39 mouse cellular contexts compared by ENCODE assay signal in genomic region chr4:143611927-143612326, GRCm38 (mm10). TPM values are rescaled to one million over a fixed set of nuclear protein-coding genes. Genes with fewer than 3 reads are reported as not detected.
"Had no signal": no experiment of that assay in that cellular context is flagged by ENCODE, and none has a peak within 500 bp of the region (broad histone marks: within the 10 kb centered on the region; RNA-seq: fewer than 3 reads in every experiment).

No protein-coding gene starts in this region.

RNA-seq across cellular contexts. Expression of gene Gm13083, which starts 2.9 kb away (rescaled TPM):
- total RNA-seq: left cerebral cortex, adult 8-10 months; left cerebral cortex, postnatal 10 days; left cerebral cortex, postnatal 14 days; left cerebral cortex, postnatal 25 days; left cerebral cortex, postnatal 36 days; left cerebral cortex, postnatal 4 days; liver, adult 2 months; megakaryocyte progenitor cell, adult 5-6 weeks; megakaryocyte-erythroid progenitor cell, adult 5-6 weeks; midbrain, postnatal 0 days; monocyte, adult 5-6 weeks had no signal
- polyA plus RNA-seq: limb, embryonic 10.5 days; limb, embryonic 11.5 days; limb, embryonic 12.5 days; limb, embryonic 13.5 days; limb, embryonic 14.5 days; limb, embryonic 15.5 days; liver, adult 2 months; liver, embryonic 11.5 days; liver, embryonic 12.5 days; liver, embryonic 13.5 days; liver, embryonic 14.5 days; liver, embryonic 15.5 days; liver, embryonic 16.5 days; liver, postnatal 0 days; lung, adult 2 months; lung, embryonic 14.5 days; lung, embryonic 15.5 days; lung, embryonic 16.5 days; lung, postnatal 0 days; macrophage; midbrain, embryonic 10.5 days; midbrain, embryonic 11.5 days; midbrain, embryonic 12.5 days; midbrain, embryonic 13.5 days; midbrain, embryonic 14.5 days; midbrain, embryonic 15.5 days; midbrain, embryonic 16.5 days; midbrain, postnatal 0 days; myocyte; neural tube, embryonic 11.5 days had no signal

RNA-seq across cellular contexts. Expression of gene Gm13088, which starts 45.1 kb away (rescaled TPM):
- total RNA-seq: left cerebral cortex, adult 8-10 months; left cerebral cortex, postnatal 10 days; left cerebral cortex, postnatal 14 days; left cerebral cortex, postnatal 25 days; left cerebral cortex, postnatal 36 days; left cerebral cortex, postnatal 4 days; liver, adult 2 months; megakaryocyte progenitor cell, adult 5-6 weeks; megakaryocyte-erythroid progenitor cell, adult 5-6 weeks; midbrain, postnatal 0 days; monocyte, adult 5-6 weeks had no signal
- polyA plus RNA-seq: limb, embryonic 10.5 days; limb, embryonic 11.5 days; limb, embryonic 12.5 days; limb, embryonic 13.5 days; limb, embryonic 14.5 days; limb, embryonic 15.5 days; liver, adult 2 months; liver, embryonic 11.5 days; liver, embryonic 12.5 days; liver, embryonic 13.5 days; liver, embryonic 14.5 days; liver, embryonic 15.5 days; liver, embryonic 16.5 days; liver, postnatal 0 days; lung, adult 2 months; lung, embryonic 14.5 days; lung, embryonic 15.5 days; lung, embryonic 16.5 days; lung, postnatal 0 days; macrophage; midbrain, embryonic 10.5 days; midbrain, embryonic 11.5 days; midbrain, embryonic 12.5 days; midbrain, embryonic 13.5 days; midbrain, embryonic 14.5 days; midbrain, embryonic 15.5 days; midbrain, embryonic 16.5 days; midbrain, postnatal 0 days; myocyte; neural tube, embryonic 11.5 days had no signal
